Mouse (Mus musculus) ovary, postnatal 36 days (tissue): ENCODE results near the gene Dhx37.
"Not testable (repeated sequence)": the region's sequence is repeated elsewhere in the genome, so short reads cannot be mapped to it uniquely, and the experiment has no call there.

Experiments
- DNase-seq: peaks from one replicate; pipeline ENCODE4 v3.0.0; 2022; ENCODE audit warnings: low spot score, mixed read lengths

Gene Dhx37

GRCm38 (mm10) chr5:125389579-125390441, 44.1 kb downstream of the Dhx37 start, which contains the start of gene Ubc:
TSS of gene Ubc (minus strand) at chr5:125390202.
- peak; percentile 84 for DNase-seq

DNA sequence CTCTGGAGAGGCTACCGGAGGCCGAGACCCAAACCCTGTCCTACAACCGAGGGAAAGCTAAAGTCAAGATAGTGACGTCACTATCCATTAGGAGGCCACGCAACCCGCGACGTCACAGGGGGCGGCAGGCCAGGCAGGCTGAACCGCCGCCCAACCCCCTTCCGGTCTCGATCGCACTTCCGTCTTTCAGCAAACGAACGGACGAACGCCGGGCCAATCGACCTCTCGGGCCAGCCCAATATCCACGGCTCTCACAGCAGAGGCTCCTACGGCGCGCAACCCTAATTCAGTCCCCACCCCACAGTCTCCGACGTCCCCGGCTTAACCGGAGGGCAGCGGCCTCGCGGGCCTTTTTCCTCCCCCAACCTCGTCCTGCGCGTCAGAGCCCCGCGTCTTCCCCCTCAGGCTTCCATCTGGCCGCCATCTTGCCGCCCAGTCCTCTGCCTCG, 44.8 kb downstream of the Dhx37 start, which contains the start of gene Gm10382:
Gm10382 (plus strand) TSS at position 192 of the 448 bp plus-strand sequence.
- peak; percentile 74 for DNase-seq

GRCm38 (mm10) chr5:125388358-125389092, 45.4 kb downstream of the Dhx37 start:
- no peak for DNase-seq

GRCm38 (mm10) chr5:125387295-125387694, 46.6 kb downstream of the Dhx37 start:
- not testable (repeated sequence) for DNase-seq

DNA sequence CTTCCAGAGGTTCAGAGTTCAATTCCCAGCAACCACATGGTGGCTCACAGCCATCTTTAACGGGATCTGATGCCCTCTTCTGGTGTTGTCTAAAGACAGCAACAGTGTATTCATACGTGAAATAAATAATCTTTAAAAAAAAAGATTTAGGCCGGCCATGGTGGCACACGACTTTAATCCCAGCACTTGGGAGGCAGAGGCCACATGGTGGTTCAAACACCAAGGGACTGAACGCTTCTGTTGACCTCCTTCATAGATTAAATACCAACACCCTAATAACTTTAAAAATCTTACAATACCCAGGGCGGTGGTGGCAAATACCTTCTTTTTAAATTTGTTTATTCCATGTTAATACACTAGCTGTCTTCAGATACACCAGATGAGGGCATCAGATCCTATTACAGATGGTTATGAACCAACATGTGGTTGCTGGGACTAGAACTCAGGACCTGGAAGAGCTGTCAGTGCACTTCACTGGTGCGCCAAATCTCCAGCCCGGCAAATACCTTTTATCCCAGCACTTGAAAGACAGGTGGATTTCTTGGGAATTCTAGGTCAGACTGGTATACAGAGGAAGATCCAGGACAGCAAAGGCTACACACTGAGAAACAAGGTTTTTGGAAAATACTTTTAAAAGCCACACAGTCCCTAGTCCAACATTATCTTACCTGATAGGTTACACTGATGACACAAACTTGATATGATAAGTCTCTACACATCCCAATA, 48.5 kb downstream of the Dhx37 start:
- no peak for DNase-seq

- no peak for DNase-seq
Observed at GRCm38 (mm10) chr5:125384512-125385214, 49.3 kb downstream of the Dhx37 start.

DNA sequence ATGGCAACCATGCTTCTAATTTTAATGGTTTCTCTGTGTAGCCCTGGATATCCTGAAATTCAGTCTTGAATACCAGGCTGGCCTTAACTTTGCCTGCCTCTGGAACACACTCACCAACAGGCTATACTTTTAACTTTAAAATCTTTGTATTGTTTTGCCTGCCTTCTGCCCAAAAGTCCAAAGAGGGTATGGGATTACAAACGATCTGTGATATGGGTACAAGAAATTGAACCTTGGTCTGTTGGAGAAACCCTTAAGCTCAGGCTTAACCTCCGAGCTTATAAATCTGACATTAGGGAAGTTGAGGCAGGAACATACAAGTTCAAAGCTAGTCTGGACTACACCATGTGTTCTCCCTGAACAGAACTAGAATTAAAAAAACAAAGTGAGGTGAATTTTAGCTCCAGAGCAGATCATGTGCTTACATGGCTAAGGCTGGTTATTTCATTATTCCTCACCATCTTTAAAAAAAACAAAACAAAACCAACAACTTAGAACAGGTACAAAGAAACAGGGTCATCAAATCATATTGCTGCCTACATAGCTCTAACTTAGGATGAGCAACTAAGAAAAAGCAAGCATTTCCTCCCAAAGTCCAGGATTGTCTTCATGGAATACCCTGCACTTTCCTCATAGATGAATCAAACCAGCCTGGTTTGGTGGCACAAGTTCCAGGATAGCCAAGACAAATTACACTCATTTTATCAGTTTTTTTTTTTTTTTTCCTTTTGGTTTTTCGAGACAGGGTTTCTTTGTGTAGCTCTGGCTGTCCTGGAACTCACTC, 50.1 kb downstream of the Dhx37 start:
- DNase-seq = no peak

DNA sequence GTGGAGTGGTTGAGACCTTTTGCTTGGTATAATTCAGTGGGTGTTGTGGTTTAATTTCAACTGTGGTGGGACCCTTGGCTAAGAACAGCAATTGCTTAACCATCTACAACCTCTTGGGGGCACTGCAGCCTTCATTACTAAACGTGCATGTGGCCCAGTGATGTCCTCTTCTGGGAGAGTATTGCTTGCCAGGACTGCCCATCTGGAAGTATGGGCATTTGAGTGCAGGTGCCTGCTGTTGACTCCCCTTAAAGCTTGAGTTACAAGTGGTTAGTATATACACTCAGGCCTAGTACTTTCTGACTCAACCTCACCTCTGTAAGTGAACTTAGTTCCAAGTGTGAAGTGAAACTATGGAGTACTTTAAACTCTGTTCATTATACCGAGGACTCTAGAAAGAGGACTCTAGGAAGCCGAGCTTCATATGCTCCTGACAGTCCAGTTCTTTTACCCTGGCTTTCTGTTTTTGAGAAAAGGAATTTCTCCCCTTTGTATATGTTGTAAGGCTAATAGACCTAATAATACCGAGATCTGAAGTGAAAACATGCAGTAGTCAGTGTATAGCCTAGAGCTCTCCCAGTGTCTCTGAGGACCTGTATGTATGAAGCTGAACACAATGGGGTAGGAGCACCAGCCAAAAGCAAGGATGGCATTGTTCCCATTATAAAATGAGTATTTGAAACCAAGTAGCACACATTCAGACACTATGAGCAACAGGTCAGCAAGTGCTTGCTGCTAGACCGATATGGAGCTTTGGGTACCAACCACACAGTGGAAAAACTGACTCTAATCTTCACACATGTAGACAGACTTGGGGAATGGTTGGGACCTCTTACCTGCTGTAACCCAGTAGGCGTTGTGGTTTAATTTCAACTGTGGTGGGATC, 51.0 kb downstream of the Dhx37 start:
- DNase-seq = peak; percentile 44

GRCm38 (mm10) chr5:125381954-125382672, 51.8 kb downstream of the Dhx37 start:
- no peak for DNase-seq

DNA sequence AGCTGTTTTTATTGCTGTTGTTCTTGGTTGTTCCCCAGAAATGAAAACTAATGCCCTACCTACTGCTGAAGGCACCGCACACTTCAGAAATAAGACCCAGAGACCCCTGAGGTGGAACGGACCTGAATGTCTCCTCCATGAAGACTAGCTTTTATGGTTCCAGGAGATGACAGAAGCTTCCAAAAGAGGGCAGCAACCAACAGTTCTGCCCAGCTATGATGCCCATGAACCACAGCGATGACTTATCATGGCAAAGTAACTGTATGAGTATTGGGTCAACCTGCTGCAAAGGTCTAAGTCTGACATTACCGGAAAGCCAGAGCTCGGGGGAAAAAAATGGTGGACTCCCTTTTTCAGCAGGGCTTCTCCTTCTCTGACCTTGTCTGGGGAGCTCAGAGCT, 55.0 kb downstream of the Dhx37 start:
- DNase-seq = no peak

DNA sequence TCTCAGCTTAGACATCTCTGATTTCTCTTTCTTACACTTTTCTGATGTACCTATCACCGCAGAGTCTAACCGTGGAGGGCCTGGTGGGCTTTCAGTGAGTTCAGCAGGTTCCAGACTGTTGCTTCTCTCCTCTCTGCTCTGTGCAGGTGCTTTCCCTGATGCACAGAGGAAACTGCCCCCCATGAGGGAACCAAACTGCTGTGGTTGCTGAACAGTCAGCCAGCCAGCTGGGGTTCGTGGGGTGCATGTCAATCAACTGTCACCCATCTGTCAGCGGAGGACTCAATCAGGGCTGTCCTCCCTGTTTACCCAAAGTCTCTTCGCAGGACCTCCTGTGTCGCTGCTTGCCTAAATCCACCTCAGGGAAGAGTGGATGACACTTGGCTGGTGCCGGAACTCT, 56.7 kb downstream of the Dhx37 start:
- DNase-seq = no peak

DNA sequence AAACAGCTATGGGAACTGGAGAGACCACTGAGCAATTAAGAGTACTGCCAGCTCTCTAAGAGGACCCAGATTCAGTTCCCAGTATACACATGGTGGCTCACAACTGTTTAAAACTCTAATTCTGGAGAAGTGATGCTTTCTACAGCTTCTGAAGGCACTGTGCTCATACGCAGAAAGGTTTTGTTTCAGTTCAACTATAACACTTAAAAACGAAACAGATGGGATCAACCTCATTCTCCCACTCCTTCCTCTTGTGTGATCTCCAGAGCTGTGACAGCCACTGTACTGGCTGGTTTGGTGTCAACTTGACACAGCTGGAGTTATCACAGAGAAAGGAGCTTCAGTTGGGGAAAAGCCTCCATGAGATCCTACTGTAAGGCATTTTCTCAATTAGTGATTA, 58.0 kb downstream of the Dhx37 start:
- DNase-seq = no peak

DNA sequence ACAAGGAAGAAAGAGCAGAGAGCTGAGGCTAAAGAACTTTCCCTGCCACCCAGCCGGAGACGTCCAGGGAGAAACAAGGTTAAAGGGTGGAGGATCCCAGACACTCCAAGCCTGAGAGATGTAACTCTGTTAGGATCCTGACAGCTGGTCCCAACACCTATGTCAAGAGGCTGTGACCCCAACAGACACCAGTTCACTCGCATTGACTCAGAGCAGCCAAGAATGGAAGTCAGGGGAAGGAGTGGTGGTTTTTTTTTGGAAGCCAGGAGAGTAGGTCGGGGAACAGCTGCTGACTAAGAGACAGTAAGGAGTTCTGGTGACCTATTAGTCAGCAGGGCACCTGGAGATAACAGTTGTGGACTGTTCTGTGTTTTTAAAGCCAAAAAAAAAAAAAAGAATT, 61.9 kb downstream of the Dhx37 start:
- no peak for DNase-seq

DNA sequence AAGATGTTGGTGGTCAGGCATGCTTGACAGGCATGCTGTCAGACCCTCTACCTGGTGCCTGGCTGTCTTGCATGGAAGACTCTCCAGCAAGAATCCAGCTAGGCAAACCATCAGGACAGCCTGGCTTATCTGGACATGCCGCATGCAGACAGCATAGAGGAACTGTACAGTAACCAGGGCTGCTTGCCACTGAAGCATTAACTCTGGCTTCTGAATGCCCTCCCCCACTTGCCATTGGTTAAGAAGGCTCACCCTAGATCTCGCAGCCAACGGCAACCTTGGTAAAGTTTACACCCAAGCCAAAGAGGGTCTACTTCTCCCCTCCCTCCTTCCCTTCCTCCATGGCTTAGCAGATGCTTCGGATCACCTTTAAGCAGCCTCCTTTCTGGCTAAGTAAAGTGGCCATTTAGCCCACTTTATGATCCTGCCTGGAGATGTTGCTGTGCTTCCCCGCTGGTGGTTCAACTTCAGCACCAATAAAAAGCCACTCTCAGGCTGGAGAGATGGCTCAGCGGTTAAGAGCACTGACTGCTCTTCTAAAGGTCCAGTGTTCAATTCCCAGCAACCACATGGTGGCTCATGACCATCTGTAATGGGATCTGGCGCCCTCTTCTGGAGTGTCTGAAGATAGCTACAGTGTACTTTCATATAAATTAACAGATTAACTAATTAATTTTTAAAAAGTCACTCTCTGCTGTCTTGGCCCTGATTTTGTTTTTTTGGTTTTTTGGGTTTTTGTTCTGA, 62.8 kb downstream of the Dhx37 start:
- no peak for DNase-seq

GRCm38 (mm10) chr5:125368568-125368967, 65.4 kb downstream of the Dhx37 start:
- DNase-seq = peak; percentile 40

DNA sequence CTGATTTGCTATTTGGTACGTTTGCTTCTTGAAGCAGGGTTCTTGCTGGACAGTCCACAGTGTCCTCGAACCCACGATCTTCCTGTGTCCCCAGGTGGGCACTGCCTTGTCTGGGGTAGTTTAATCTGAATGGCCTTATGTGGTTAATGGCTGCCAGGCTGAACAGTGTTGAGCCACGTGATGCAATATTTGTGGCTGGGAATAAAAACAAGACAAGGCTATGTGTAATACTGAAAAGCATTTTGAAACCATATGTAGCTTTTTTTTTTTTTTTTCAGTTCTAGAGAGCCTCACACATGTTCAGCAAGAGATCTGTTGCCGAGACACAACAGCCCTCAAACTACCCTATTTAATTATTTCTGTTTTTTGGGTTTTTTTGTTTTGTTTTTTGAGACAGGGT, 65.8 kb downstream of the Dhx37 start:
- no peak for DNase-seq

GRCm38 (mm10) chr5:125364851-125365429, 69.0 kb downstream of the Dhx37 start:
- DNase-seq = no peak

GRCm38 (mm10) chr5:125363894-125364293, 70.0 kb downstream of the Dhx37 start:
- peak; percentile 33 for DNase-seq
